Mouse (Mus musculus) 416B (cell line): ENCODE measurements around the gene Spag9.
A peak's percentile ranks its signal among the peaks of the same experiment; 100 is the strongest.

ENCODE experiments used
- DNase-seq: peaks from one replicate; pipeline ENCODE4 v3.0.0; 2011; ENCODE audit warnings: low read depth

The Spag9 gene

DNA sequence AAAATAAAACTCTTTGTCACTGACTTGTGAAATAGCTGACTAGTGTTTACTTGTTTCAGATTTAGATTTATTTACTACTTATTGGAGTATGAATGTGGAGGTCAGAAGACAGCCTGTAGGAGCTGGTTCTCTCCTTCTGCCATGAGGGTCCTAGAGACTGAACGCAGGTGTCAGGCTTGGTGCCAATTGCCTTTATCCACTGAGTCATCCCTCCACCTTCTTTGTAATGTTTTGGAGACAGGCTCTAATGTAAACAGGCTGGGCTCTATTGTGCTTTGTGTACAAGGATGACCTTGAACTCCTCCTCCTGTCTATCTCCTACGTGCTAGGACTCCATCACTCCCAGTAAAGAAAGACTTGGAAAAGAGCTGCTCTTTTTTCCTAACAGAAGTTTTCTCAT is 51.4 kb downstream of the Spag9 start:
- no peak for DNase-seq

DNA sequence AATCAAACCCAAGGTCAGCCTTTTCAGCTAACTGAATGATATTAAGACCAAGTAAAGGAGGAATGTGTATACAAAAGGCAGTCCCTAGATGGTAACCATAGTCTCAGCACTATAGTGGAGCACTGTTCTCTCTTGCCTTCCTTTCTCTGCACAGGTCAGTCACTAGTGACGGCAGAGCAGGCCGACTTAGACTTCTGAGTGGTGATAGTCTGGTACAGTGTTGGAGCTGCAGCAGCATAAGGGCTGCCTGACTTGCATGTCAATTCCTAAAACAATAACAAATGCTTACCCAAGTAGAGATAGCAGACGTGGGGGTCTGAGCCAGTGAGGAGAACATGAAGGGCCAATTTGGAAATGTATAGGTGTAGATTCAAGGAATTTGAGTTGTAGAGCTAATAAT is 58.3 kb downstream of the Spag9 start:
- DNase-seq, result no peak

DNA sequence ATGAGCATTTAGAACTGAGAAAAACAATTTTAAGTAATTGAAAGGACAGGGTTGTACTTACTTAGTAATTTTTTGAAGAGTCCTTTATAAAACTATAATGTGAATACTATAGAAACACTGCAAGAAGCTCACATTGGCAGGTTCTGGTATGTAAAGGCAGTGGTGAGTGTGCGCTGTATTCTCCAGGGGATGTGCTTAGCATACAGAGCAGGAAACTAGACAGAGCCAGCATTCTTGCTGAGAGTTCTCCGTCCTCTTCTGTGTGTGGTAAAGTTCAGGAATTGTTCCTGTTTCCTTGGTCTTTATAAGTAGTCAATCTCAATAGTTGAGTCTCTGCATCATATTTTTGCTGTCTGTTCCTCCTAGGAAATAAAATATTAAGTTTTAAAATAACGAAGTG is 59.0 kb downstream of the Spag9 start:
- DNase-seq, result no peak

DNA sequence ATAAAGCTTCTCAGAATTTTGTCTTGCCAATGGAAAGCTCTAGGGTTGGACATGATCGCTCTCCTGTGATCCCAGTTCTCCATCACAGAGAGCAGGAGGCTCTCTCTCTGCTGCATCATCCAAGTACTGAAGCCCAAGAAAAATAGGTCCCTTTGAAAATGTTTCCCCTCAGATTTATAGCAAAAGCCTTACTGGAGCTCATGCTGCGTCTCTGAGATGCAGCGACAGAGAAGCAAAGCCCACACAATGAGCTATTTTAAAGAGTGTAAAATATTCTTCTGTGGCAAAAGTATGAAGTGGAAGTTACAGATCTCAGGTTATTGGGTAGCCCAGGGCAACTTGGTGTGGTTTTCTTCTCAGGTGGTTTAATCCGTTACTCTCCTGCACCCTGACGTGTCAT is 68.0 kb downstream of the Spag9 start:
- DNase-seq, result no peak

DNA sequence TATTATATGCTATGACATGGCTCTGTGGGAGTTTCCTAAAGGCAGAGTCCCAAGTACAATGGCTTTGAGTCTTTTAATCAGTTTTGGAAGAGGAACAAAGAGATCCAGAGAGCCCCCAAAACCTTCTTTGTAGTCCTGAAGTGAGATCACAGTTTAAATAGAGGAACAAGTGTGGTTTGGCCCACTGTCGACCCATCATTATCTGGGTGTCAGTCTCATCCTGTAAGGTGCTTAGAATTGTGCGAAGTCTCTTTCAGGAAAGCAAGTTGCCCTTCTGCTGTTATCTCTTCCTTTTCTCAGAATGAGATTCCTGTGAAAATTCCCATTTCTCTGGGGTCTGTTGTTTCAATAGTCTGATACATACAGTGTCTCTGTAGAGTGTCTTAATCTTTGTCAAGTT is 74.6 kb downstream of the Spag9 start:
- peak; percentile 14 for DNase-seq

DNA sequence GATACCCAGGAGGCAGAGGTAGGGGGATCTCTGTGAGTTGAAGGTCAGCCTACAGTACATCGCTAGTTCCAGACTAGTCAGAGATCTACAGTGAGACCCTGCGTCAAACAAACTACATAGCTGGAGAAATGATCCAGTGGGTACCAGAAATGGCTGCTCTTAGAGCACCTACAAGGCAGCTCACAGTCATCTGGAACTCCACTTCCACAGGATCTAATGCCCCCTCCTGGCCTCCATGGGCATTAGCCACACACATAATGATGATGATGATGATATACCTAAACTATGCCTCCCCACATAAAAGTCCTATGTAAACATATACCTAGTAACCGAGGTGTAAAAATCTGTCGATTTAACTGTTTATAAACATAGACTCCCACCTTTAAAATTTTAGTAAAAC is 77.4 kb downstream of the Spag9 start:
- peak; percentile 57 for DNase-seq

DNA sequence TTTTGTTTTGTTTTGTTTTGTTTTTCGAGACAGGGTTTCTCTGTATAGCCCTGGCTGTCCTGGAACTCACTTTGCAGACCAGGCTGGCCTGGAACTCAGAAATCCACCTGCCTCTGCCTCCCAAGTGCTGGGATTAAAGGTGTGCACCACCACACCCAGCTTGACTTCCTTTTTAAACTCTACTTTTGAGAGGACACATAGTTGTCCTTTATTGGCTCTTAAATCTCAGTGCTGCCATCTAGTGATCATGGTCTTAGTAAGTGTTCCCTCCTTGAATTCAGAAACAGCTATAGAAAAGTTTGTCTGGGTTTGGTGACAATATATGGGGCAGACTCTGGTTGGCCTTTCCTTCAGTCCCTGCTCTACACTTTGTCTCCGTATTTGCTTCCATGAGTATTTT is 91.1 kb downstream of the Spag9 start:
- DNase-seq, result peak; percentile 92

DNA sequence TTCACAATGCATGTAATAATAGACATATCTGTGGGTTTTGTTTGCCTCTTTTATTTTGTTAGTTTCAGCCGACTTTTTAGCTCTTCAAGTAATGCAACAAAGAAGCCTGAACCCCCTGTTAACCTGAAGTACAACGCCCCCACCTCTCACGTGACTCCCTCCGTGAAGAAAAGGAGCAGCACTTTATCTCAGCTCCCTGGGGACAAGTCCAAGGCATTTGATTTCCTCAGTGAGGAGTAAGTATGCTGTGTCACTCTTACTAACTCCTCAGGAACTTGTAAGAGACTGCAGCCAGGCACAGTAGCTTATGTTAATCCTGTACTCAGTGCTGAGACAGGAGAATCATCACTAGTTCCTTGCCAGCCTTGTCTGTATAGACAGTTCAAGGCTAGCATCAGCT is 94.6 kb downstream of the Spag9 start:
- no peak for DNase-seq

DNA sequence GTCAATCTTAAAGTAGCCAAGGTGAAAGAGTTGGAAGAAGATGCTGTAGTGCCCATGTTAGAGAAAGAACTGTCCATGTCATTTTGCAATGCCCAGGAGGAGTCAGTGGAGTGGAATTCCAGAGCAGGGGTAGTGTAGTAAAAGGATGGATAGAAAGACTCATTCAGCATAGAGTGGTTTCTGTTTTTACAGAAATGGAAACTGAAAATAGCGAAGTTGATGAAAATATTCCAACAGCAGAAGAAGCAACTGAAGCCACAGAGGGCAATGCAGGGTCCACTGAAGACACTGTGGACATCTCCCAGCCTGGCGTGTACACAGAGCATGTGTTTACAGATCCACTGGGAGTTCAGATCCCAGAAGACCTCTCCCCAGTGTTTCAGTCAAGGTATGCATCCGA is 101.6 kb downstream of the Spag9 start:
- DNase-seq, result no peak

DNA sequence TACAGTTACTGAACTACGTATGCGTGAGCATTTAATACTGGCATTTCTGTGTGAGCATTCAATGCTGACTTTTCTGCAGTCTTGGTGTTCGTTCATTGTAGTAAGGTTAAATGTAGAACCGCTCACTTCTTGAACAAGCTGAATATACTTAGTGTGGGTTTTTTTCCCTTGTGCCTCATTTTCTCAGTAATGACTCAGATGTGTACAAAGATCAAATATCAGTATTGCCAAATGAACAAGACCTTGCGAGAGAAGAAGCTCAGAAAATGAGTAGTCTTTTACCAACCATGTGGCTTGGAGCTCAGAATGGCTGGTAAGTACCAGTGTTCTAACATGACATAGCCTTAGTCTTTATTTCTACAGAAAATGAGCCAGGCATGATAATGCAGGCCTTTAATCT is 102.9 kb downstream of the Spag9 start:
- peak; percentile 43 for DNase-seq

DNA sequence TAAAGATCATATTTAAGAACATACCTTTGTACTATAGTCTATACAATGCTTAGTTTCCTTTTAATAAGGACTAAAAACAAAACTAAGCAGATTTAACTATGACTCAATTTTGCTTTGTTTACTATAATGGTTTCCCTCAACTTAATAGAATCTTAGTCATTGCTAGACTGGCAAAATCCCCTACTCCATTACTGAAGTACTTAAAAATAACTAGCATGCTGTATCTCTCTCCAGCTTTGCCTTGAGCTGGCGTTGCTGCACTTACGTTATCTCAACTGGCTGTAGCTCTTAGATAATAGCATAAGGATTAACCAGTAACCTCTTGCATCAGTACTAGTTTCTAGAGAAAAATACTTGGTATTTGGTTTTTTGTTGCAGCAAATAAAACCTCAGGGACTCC is 117.9 kb downstream of the Spag9 start:
- no peak for DNase-seq

DNA sequence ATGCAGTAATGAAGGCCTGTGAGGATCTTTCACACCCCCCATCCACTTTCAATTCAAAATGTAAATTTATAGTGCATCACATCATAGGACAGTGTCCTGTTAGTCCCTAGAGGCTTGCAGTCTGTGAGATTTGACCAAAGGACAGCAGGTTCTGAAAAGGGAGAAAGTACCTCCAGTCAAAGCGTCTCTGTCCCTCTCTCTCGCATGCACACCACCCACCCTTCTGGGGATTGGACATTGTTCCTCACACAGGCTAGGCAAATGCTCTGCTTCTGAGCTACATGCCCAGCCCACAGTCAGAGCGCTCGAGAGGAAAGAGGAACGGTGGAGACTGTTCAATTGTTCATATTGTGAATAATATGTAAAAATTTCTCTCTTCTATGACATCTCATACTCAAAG is 119.5 kb downstream of the Spag9 start:
- DNase-seq, result no peak

DNA sequence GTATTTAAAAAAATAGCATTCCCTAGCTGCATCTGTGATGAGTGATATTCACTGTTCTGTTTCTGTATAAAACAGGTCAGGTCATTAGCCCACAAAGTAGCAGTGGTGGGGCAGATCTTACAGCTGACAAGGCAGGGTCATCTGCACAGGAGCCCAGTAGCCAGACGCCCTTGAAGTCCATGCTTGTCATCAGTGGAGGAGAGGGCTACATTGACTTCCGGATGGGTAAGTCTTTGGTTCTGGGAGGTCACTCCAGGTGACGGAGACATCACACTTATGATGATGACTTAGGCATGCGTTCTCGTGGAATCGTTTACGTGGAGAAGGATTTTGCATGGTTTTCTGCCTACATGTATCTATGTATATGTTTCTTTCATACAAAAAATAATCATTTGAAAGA is 120.8 kb downstream of the Spag9 start:
- DNase-seq, result no peak

DNA sequence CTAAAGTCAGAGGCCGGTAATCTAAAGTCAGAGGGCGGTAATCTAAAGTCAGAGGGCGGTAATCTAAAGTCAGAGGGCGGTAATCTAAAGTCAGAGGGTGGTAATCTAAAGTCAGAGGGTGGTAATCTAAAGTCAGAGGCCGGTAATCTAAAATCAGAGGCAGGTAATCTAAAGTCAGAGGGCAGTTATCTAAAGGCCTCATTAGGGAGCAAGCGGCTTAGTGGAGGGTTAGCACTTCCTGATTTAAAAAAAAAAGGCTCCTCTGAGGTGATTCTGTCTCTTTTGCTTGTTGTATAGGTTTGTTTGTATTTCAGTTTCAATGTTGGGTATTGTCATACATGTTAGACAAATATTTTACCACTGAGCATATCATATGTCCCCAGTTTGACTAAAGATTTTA is 121.9 kb downstream of the Spag9 start:
- no peak for DNase-seq

DNA sequence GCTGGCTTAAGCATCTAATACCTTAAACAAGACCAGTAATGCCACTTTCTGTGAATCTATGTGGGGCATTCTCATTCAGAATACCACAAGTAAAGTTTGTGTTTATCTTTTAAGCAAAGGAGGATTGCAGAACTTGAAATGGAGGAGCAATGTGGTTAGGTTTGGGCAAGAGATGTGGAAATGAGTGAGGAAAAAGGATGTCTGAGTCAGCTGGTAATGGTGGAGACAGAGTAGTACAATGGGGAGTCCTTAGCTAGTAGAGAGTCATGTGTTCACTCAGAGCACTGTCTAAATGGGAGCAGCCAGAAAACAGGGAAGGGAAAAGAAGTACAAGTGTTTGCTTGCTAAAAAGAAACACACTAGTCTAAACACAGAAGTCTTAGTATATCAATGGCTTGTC is 122.7 kb downstream of the Spag9 start:
- DNase-seq, result peak; percentile 83

DNA sequence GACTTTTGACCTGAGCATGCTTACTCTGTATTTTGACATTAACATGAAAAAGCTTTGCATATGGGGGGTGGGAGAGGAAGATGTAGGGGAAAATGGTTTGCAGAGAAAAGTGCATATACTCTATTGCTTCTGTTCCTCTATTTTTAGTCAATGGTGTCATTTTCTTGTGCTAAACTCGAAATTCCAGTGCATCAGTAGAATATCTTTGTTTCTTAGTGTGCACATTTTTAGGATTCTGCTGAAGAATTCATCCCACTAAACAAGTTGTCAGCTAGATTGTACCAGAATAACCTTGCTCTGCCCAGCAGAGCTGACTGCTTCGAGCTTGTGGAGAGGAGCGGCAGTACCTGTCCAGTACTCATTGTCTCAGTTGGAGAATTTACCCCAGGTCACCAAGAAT is 124.8 kb downstream of the Spag9 start:
- DNase-seq, result no peak

DNA sequence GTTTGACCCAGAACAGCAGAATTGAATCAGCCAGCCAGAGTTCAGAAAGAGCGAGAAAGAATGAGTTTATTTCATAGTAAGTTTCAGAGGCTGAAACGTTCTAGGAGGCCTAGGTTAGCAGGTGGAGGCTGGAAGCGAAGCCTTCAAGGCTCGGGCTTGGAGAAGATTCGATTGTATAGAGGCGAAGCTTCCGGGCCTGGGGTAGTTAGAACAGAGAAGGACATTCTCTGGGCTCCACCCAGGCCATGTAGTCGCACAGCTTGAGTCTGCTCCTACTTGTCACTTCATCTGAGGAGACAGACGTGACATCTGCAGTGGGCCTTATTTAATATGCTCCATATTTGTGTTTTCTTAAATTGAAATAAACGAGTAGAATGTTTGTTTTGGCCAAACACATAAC is 125.6 kb downstream of the Spag9 start:
- no peak for DNase-seq

DNA sequence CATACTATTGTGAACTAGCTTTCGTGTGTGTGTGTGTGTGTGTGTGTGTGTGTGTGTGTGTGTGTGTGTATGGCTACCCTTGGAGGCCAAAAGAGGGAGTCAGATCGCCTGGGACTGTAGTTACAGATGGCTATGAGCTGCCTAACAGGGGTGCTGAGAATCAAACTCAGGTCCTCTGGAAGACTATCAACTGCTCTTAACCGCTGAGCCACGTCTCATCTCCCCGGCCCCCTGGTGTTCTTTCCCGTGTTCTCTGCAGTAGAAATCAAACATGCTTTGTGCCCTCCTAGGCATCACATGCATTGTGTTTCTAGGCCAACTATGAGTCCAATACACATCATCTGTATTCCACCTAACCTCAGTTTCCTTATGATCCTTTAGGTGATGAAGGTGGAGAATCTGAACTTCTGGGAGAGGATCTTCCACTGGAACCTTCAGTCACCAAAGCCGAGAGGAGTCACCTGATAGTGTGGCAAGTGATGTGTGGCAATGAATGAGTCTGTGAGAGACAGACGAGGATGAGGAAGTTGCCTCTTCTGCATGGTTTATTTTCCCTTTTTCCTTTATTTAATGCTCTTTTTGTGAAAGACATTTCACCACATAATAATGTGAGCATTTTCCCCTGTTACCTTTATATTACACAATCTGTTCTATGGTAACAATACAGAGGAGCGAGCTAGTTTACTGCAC is 126.6 kb downstream of the Spag9 start:
- DNase-seq, result peak; percentile 42

DNA sequence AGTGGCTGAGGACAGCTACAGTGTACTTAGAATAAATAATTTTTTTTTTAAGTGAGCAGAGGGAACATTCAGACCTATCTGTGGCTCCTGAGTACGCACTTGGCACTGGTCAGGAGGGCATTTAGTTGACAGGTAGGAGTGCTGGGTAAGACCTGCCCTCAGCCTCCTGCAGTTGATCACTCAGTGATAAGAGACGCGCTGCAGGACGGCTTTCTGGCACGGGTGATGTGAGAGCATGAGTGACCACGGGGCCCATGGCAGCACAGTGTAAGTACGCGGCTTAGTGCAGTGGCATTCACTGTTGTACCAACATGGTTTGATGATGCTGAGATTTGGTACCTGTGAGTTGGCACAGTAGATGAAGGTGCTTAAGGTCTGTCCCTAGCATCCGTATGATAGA is 130.8 kb downstream of the Spag9 start:
- DNase-seq, result no peak

DNA sequence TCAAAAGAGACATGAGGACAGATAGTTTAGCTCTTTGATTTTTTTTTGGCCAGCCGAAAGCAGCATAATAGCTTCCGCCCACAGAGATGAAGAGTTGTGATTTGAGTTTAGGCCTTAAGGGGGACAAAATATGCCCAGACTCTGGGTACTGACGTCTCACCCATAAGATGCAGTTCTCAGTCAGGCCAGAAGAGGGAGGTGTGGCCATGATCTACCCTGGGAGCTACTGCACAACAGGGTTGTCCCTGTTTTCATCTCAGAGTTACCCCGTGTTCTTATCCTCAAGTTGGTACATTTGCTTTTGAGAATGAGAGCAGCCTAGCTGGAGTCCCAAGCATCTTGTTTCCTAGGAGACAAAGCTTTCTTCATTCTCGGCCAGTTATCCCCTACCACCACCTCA is 132.1 kb downstream of the Spag9 start:
- peak; percentile 79 for DNase-seq

DNA sequence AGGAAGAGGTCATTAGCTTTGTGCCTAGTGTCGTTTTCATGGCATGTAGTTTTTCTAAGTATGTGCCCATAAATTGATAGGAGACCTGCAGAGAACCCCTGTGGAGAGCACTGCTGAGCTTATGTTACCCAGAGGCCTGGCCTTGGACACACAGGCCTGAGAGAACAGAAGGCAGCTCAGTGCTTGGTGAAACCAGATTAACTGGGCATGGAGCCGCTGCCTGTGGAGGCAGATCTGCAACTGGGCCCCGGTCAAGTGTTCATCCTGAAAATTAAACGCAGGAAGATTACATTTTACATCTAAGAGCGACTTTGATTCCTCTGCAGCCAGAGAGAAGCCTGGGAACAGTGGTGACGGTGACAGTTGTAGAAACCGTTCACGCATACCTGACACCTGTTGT is 132.6 kb downstream of the Spag9 start:
- no peak for DNase-seq

DNA sequence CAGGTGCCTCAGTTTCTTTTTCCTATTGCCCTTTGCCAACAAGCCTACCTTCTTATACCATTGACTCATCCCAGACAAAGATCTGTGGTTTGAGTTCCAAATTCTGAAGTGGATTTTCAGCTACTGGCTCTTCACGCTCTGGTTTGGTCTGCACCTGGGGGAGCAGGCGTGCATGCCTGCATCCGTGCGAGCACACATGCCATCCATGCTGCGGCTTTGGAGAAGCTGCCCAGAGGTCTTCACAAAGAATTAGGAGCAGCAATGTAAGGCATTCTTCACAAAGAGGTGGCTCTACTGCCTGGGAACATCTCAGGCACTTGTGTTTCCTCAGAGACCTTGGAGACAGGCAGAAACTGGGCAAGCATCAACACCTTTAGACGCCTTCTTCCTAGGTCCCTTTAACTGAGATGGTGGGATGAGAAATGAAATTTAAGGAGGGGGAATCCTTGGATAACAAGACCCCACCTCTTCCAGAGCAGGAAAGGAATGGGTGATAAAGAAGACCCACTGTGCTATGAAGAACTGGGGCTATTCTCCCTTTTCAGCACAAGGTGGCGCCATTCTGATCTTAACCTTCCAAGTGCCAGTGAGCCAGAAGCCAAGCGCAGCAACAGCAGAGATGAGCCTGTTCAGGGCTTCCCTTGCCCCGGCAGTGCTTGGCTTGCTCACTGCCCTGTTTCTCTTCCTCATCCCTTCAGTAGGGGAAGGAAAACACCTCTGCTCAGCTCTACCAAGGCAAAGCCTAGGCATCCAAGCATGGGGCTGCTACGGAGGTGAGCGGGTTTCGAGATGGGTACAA is 133.6 kb downstream of the Spag9 start:
- peak; percentile 80 for DNase-seq

DNA sequence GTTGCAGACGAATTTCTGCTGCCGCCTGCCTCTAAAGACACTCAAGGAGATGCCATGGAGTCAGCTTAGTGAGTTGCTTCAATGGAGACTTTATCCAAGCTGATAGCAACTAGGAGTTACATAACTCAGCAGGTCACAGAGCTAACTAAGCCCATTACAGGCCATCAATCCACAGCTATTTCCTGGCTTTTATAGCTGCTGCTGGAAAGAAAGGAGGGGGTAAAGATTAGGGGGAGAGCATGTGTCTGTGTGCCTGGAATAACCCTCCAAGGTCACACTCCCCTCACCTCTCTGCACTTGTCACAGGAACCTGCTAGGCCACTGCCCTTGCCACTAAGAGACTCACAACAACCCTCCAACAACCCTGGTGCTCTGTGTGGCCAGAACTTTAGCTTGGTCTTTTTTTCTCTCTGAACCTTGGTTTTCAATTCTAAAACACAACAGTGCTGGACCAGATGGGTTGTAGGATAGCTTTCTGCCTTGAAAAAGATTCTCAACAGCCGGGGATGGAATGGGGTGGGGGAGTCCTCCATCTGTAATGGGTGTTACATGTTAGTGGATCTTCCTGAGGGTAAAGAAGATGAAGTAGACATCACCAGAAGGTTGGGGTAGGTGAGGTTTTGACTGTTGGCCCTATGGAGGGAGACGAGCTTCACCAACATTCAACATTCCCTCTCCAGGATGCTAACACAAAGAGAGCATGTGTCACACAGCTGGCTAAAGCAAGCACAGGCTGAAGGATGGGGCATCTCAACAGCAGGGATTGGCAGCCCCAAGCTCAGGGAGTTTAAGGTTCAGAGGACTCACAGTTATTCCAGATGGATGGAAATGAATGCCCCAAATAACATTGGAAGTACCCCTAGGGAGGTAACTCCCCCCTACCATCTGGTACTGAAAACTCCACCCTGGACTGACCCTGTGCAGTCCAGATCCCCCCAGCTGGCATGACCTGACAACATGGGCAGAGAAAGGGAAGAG is 134.5 kb downstream of the Spag9 start:
- DNase-seq, result no peak
